Comparison of ENCODE assay signal across 10 mouse cellular contexts in genomic region chr15:57162401-57163343, GRCm38 (mm10).
DNase-seq lines count a peak whose midpoint lies in the region; ATAC-seq and TF ChIP-seq lines count a peak whose summit lies in the region.
"Had no signal": no experiment of that assay in that cellular context is flagged by ENCODE, and none has a peak within 500 bp of the region (broad histone marks: within the 10 kb centered on the region; RNA-seq: fewer than 3 reads in every experiment).

No protein-coding gene starts in this region.

- H3K36me3 ChIP-seq in forebrain, embryonic 16.5 days (ENCODE audit: control insufficient read depth, insufficient read depth): no peaks in the 10 kb centered on the region
- H3K36me3 ChIP-seq in midbrain, embryonic 11.5 days (ENCODE audit: control insufficient read depth, insufficient read depth, low read length): no peaks in the 10 kb centered on the region
- no peaks in the 10 kb centered on the region for H3K36me3 ChIP-seq in liver, postnatal 0 days (replicated peaks; ENCODE audit: insufficient read depth, low read length)

- no peak for ATAC-seq in Patski
- ATAC-seq in forebrain, embryonic 16.5 days: peak; percentile 95
- ATAC-seq in midbrain, embryonic 11.5 days (ENCODE audit: low FRiP score): peak; percentile 87
- no peak for ATAC-seq in liver, postnatal 0 days
- ATAC-seq in CD4-positive, CD25-positive, alpha-beta regulatory T cell, adult 4 months: no peak

- CTCF ChIA-PET in Patski (lab: Charles Lee): interaction anchor here (1.2 to 1.4 kb wide), 3 partner anchors 8 to 210 kb away, joined by 3 to 4 read pairs (median 3); no protein-coding TSS in a partner anchor

- DNase-seq in Patski (ENCODE audit: low read depth, low spot score): peak; percentile 4
- DNase-seq in cerebellum, postnatal 10 days: peak; percentile 81 to 83
- DNase-seq in midbrain, embryonic 11.5 days (ENCODE audit: low spot score, missing footprints): peak; percentile 89
- no peak for DNase-seq in liver, postnatal 0 days
- DNase-seq in left cerebral cortex, postnatal 25 days (ENCODE audit: low spot score in 2 of 2): no peak
- DNase-seq in gastrocnemius, postnatal 25 days: no peak

- H3K4me2 ChIP-seq in forebrain, embryonic 16.5 days (ENCODE audit: low read length): no peak overlapping the region
- H3K4me2 ChIP-seq in midbrain, embryonic 11.5 days: no peak overlapping the region
- H3K4me2 ChIP-seq in liver, postnatal 0 days (ENCODE audit: low read depth, low read length): no peak overlapping the region

- intact Hi-C loops in left cerebral cortex, postnatal 25 days (cut with DNase I): no loop called here

- no peaks in the 10 kb centered on the region for H3K4me1 ChIP-seq in forebrain, embryonic 16.5 days (replicated peaks; ENCODE audit: control insufficient read depth, insufficient read depth, low read length)
- peaks cover 4% of the 10 kb centered on the region; the same call in 1 of the 2 replicates for H3K4me1 ChIP-seq in midbrain, embryonic 11.5 days (ENCODE audit: control insufficient read depth, insufficient read depth, low read length)
- H3K4me1 ChIP-seq in liver, postnatal 0 days (ENCODE audit: insufficient read depth): no peaks in the 10 kb centered on the region

- H3K9ac ChIP-seq in forebrain, embryonic 16.5 days (replicated peaks; ENCODE audit: low read depth, low read length): no peak overlapping the region
- H3K9ac ChIP-seq in midbrain, embryonic 11.5 days (ENCODE audit: low read length): no peak overlapping the region
- no peak overlapping the region for H3K9ac ChIP-seq in liver, postnatal 0 days (replicated peaks)
- H3K9ac ChIP-seq: liver, embryonic 14.5 days had no signal

- in situ Hi-C loops in Patski (cut with MboI; ENCODE audit: low pct_unique_long_range_greater_than_20kb): no loop called here

- H3K27me3 ChIP-seq in Patski: no peaks in the 10 kb centered on the region
- H3K27me3 ChIP-seq in forebrain, embryonic 16.5 days (replicated peaks; ENCODE audit: control insufficient read depth, insufficient read depth, low read length): no peaks in the 10 kb centered on the region
- H3K27me3 ChIP-seq in midbrain, embryonic 11.5 days (ENCODE audit: control insufficient read depth, insufficient read depth, low read length): no peaks in the 10 kb centered on the region
- H3K27me3 ChIP-seq in liver, postnatal 0 days (ENCODE audit: insufficient read depth, low read length): no peaks in the 10 kb centered on the region

- no peak for TF ChIP-seq CTCF in Patski (IDR thresholded peaks at IDR 0.05)
- no peak for TF ChIP-seq CTCF in liver, postnatal 0 days (IDR thresholded peaks at IDR 0.05; ENCODE audit: low read depth)

- H3K27ac ChIP-seq in forebrain, embryonic 16.5 days (ENCODE audit: low read length): no peak overlapping the region
- H3K27ac ChIP-seq in midbrain, embryonic 11.5 days (ENCODE audit: low read depth, low read length): no peak overlapping the region
- H3K27ac ChIP-seq in liver, postnatal 0 days (ENCODE audit: low read depth): no peak overlapping the region
- H3K27ac ChIP-seq: liver, embryonic 14.5 days had no signal

- TF ChIP-seq EP300 in liver, postnatal 0 days (IDR thresholded peaks at IDR 0.05; ENCODE audit: low read depth): no peak

- 7% methylated on average over 12 of the region's 12 CpGs for WGBS in forebrain, embryonic 16.5 days
- 37% methylated on average over 12 of the region's 12 CpGs for WGBS in midbrain, embryonic 11.5 days
- WGBS in liver, postnatal 0 days (ENCODE audit: insufficient replicate concordance): 64% methylated on average over 12 of the region's 12 CpGs

- POLR2A ChIA-PET in Patski (lab: Charles Lee): interaction anchor here (0.7 kb wide), 1 partner anchor 54 kb away, joined by 3 read pairs; no protein-coding TSS in a partner anchor

- no peaks in the 10 kb centered on the region for H3K9me3 ChIP-seq in forebrain, embryonic 16.5 days (ENCODE audit: control insufficient read depth, low read length)
- H3K9me3 ChIP-seq in midbrain, embryonic 11.5 days (ENCODE audit: control insufficient read depth, low read length): no peaks in the 10 kb centered on the region
- no peaks in the 10 kb centered on the region for H3K9me3 ChIP-seq in liver, postnatal 0 days (ENCODE audit: low read length)

- H3K4me3 ChIP-seq in forebrain, embryonic 16.5 days (replicated peaks; ENCODE audit: low read length): no peak overlapping the region
- no peak overlapping the region for H3K4me3 ChIP-seq in midbrain, embryonic 11.5 days (ENCODE audit: low read depth, low read length)
- no peak overlapping the region for H3K4me3 ChIP-seq in liver, postnatal 0 days (ENCODE audit: low read depth, low read length)
- H3K4me3 ChIP-seq: myocyte had no signal

Comparison
In these comparisons a context has a peak if more than half of its experiments do, and no peak if none do; other contexts are left out.
1. ATAC-seq: peak in forebrain, embryonic 16.5 days (single experiment) and midbrain, embryonic 11.5 days (single experiment); none in Patski (single experiment), liver, postnatal 0 days (single experiment) and CD4-positive, CD25-positive, alpha-beta regulatory T cell, adult 4 months (single experiment).
2. DNase-seq: peak in Patski (single experiment), cerebellum, postnatal 10 days (2 of 2) and midbrain, embryonic 11.5 days (single experiment); none in liver, postnatal 0 days (single experiment), left cerebral cortex, postnatal 25 days (0 of 2) and gastrocnemius, postnatal 25 days (single experiment).